Mouse (Mus musculus): ENCODE measurements around the gene Lpcat2. TPM values are rescaled to one million over a fixed set of nuclear protein-coding genes. Genes with fewer than 3 reads are reported as not detected.

Lpcat2 gene
- polyA plus RNA-seq, 1 experiment from 2014 or later = 8.5 TPM

- DNase-seq (ENCODE audit: low spot score) (no peak), ATAC-seq (ENCODE audit: insufficient number of reproducible peaks, low FRiP score, low TSS enrichment, low read depth) (no peak)
- no peaks in the 10 kb centered on the region for H3K36me3 ChIP-seq (ENCODE audit: control insufficient read depth, insufficient read depth, low read length)
- H3K27ac ChIP-seq (replicated peaks; ENCODE audit: low read depth, low read length) = no peak within 1 kb of the TSS
- H3K4me1 ChIP-seq (ENCODE audit: control insufficient read depth, insufficient read depth, low read length) = peaks cover 9% of the 10 kb centered on the region; the same call in 1 of the 2 replicates
- peak within 1 kb of the TSS; percentile 76 for H3K4me2 ChIP-seq (ENCODE audit: low read depth, severe bottlenecking)
- WGBS = 67% methylated on average over 10 of the region's 10 CpGs
- no peaks in the 10 kb centered on the region for H3K9me3 ChIP-seq (ENCODE audit: control insufficient read depth, low read length)
- H3K27me3 ChIP-seq (ENCODE audit: control insufficient read depth, insufficient read depth, low read length) = peaks cover 41% of the 10 kb centered on the region
- H3K4me3 ChIP-seq (ENCODE audit: low read depth, low read length) = peak within 1 kb of the TSS; percentile 39
- peak within 1 kb of the TSS; percentile 37; the same call in 1 of the 2 replicates for H3K9ac ChIP-seq (ENCODE audit: low read length)
Observed at GRCm38 (mm10) chr8:92959779-92960178, 104.6 kb downstream of the Lpcat2 start, which contains the start of gene Slc6a2. TSS of gene Slc6a2 (plus strand) at chr8:92960079.

GRCm38 (mm10) chr8:92960451-92960911 is 105.3 kb downstream of the Lpcat2 start:
- DNase-seq (ENCODE audit: low spot score) (peak; percentile 52), ATAC-seq (ENCODE audit: insufficient number of reproducible peaks, low FRiP score, low TSS enrichment, low read depth) (no peak)
- Histone ChIP-seq H3K27me3 (ENCODE audit: control insufficient read depth, insufficient read depth, low read length) (peaks cover 41% of the 10 kb centered on the region), H3K9ac (ENCODE audit: low read length) (peak overlapping the region; percentile 37; the same call in 1 of the 2 replicates), H3K27ac (replicated peaks; ENCODE audit: low read depth, low read length) (no peak overlapping the region), H3K4me2 (ENCODE audit: low read depth, severe bottlenecking) (peak overlapping the region; percentile 76), H3K36me3 (ENCODE audit: control insufficient read depth, insufficient read depth, low read length) (no peaks in the 10 kb centered on the region), H3K4me3 (ENCODE audit: low read depth, low read length) (peak overlapping the region; percentile 39), H3K4me1 (ENCODE audit: control insufficient read depth, insufficient read depth, low read length) (peaks cover 9% of the 10 kb centered on the region; the same call in 1 of the 2 replicates), H3K9me3 (ENCODE audit: control insufficient read depth, low read length) (no peaks in the 10 kb centered on the region)
- under 1% methylated on average over 39 of the region's 42 CpGs for WGBS

GRCm38 (mm10) chr8:92961088-92961487 is 105.9 kb downstream of the Lpcat2 start:
- Histone ChIP-seq H3K27me3 (ENCODE audit: control insufficient read depth, insufficient read depth, low read length) (peaks cover 41% of the 10 kb centered on the region), H3K27ac (replicated peaks; ENCODE audit: low read depth, low read length) (no peak overlapping the region), H3K4me3 (ENCODE audit: low read depth, low read length) (peak overlapping the region; percentile 39), H3K4me2 (ENCODE audit: low read depth, severe bottlenecking) (peak overlapping the region; percentile 76), H3K9me3 (ENCODE audit: control insufficient read depth, low read length) (no peaks in the 10 kb centered on the region), H3K9ac (ENCODE audit: low read length) (no peak overlapping the region), H3K36me3 (ENCODE audit: control insufficient read depth, insufficient read depth, low read length) (no peaks in the 10 kb centered on the region), H3K4me1 (ENCODE audit: control insufficient read depth, insufficient read depth, low read length) (peaks cover 9% of the 10 kb centered on the region; the same call in 1 of the 2 replicates)
- DNase-seq (ENCODE audit: low spot score) = no peak
- 2% methylated on average over 25 of the region's 25 CpGs for WGBS
- no peak for ATAC-seq (ENCODE audit: insufficient number of reproducible peaks, low FRiP score, low TSS enrichment, low read depth)

GRCm38 (mm10) chr8:92964556-92964955 is 109.4 kb downstream of the Lpcat2 start:
- no peak overlapping the region for H3K27ac ChIP-seq (replicated peaks; ENCODE audit: low read depth, low read length)
- DNase-seq (ENCODE audit: low spot score) = no peak
- no peak for ATAC-seq (ENCODE audit: insufficient number of reproducible peaks, low FRiP score, low TSS enrichment, low read depth)
- H3K9me3 ChIP-seq (ENCODE audit: control insufficient read depth, low read length) = no peaks in the 10 kb centered on the region
- H3K4me3 ChIP-seq (ENCODE audit: low read depth, low read length) = no peak overlapping the region
- 75% methylated on average over 2 of the region's 2 CpGs for WGBS
- H3K4me1 ChIP-seq (ENCODE audit: control insufficient read depth, insufficient read depth, low read length) = peaks cover 9% of the 10 kb centered on the region; the same call in 1 of the 2 replicates
- H3K36me3 ChIP-seq (ENCODE audit: control insufficient read depth, insufficient read depth, low read length) = no peaks in the 10 kb centered on the region
- H3K9ac ChIP-seq (ENCODE audit: low read length) = no peak overlapping the region
- H3K4me2 ChIP-seq (ENCODE audit: low read depth, severe bottlenecking) = no peak overlapping the region
- peaks cover 35% of the 10 kb centered on the region for H3K27me3 ChIP-seq (ENCODE audit: control insufficient read depth, insufficient read depth, low read length)

Small RNA genes lying within 50 kb of the gene (microRNA-seq; reads per million reads assigned to microRNA genes)
- not detected for gene Gm22151

Other genes with a start within 250 kb of the Lpcat2 start
- gene Irx6, start 181.1 kb upstream of the Lpcat2 start, polyA plus RNA-seq (2014; fragmentation: Nextera tagmentation; extraction: Ambion mirVana) = 0.67 and 0.88 TPM in 2 replicates
- gene Mmp2, start 28.0 kb upstream of the Lpcat2 start, polyA plus RNA-seq (2014; fragmentation: Nextera tagmentation; extraction: Ambion mirVana) = 237 and 252 TPM in 2 replicates
- 0.40 and 0.82 TPM in 2 replicates for gene Capns2, start 46.1 kb downstream of the Lpcat2 start, polyA plus RNA-seq (2014; fragmentation: Nextera tagmentation; extraction: Ambion mirVana)
- gene Slc6a2, start 104.7 kb downstream of the Lpcat2 start, polyA plus RNA-seq (2014; fragmentation: Nextera tagmentation; extraction: Ambion mirVana) = 0.03 and 0.13 TPM in 2 replicates
- gene Ces1a, start 192.9 kb downstream of the Lpcat2 start, polyA plus RNA-seq (2014; fragmentation: Nextera tagmentation; extraction: Ambion mirVana) = not detected in 2 replicates
- not detected in 2 replicates for gene Ces1b, start 224.7 kb downstream of the Lpcat2 start, polyA plus RNA-seq (2014; fragmentation: Nextera tagmentation; extraction: Ambion mirVana)